Comparison of ENCODE assay signal across 10 mouse cellular contexts in the genomic region with DNA sequence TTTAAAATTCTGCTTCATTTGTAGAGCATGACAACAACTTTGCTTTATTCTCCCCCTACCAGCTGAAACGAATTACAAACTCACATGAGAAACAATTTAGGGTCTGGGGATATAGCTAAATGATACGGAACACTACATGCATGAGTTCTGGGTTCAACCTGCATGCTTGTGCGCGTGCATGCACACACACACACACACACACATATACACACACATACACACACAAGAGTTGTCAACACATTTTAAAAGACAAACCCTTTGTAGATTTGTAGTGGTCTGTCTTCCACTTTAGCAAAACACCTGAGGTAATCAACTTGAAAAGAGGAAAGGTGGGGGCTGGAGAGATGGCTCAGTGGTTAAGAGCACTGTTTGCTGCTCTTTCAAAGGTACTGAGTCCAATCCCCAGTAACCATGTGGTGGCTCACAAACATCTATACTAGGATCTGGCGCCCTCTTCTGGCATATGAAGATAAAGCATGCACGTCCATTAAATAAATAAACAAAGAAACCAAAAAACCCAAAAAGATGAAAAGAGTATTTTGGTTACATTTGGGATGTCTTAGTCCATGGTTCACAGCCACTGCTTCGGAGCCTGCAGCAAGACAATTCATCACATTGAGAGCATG. TPM values are rescaled to one million over a fixed set of nuclear protein-coding genes. Genes with fewer than 3 reads are reported as not detected.
DNase-seq lines count a peak whose midpoint lies in the region; ATAC-seq and TF ChIP-seq lines count a peak whose summit lies in the region.
"Had no signal": no experiment of that assay in that cellular context is flagged by ENCODE, and none has a peak within 500 bp of the region (broad histone marks: within the 10 kb centered on the region; RNA-seq: fewer than 3 reads in every experiment).

No protein-coding gene starts in this region.

- no peak overlapping the region for H3K27ac ChIP-seq in left cerebral cortex, adult 2 months
- no peak overlapping the region for H3K27ac ChIP-seq in layer of hippocampus, adult 2 months
- H3K27ac ChIP-seq: embryonic facial prominence, embryonic 13.5 days; limb, embryonic 15.5 days had no signal

- ATAC-seq in megakaryocyte-erythroid progenitor cell, adult 5-6 weeks (replicated peaks; ENCODE audit: low FRiP score, low TSS enrichment, poor library complexity, severe bottlenecking): peak; percentile 78

- no peak overlapping the region for H3K4me3 ChIP-seq in left cerebral cortex, adult 2 months
- H3K4me3 ChIP-seq in layer of hippocampus, adult 2 months: no peak overlapping the region
- H3K4me3 ChIP-seq: embryonic facial prominence, embryonic 13.5 days; limb, embryonic 15.5 days had no signal

- peak; percentile 44 to 62 for DNase-seq in left cerebral cortex, adult 2 months (ENCODE audit: extremely low spot score in 1 of 2, low spot score in 2 of 2)
- DNase-seq in left cerebral cortex, adult 8-10 months (ENCODE audit: low spot score in 2 of 2): no peak
- DNase-seq in Muller cell, postnatal 12 days (ENCODE audit: inconsistent ontology term): peak; percentile 40
- DNase-seq in embryo, embryonic 10 days (ENCODE audit: low spot score): peak; percentile 81
- DNase-seq in heart, postnatal 14 days: peak; percentile 54 to 73
- DNase-seq in layer of hippocampus, adult 2 months (ENCODE audit: low spot score in 2 of 2): peak; percentile 51 to 76
- peak; percentile 53 for DNase-seq in thymus, postnatal 0 days (ENCODE audit: low spot score)

- peak; percentile 86 for TF ChIP-seq CTCF in left cerebral cortex, adult 2 months (IDR thresholded peaks at IDR 0.05)
- TF ChIP-seq CTCF in layer of hippocampus, adult 2 months (conservative IDR thresholded peaks at IDR 0.05): peak; percentile 91

- intact Hi-C loops in left cerebral cortex, adult 2 months (cut with DNase I): loop anchor here (1.0 to 5.0 kb wide), 3 partner anchors 51 to 221 kb away; partner anchors contain the start of gene Ahcyl1
- intact Hi-C loops in heart, postnatal 14 days (cut with DNase I): loop anchor here (1.0 to 5.0 kb wide), 3 partner anchors 51 to 229 kb away; partner anchors contain the start of genes Ahcyl1 and Gnai3

RNA-seq across cellular contexts. Expression of gene Gstm7, which starts 13.7 kb away (rescaled TPM):
- total RNA-seq in left cerebral cortex, adult 2 months (2021): 10 to 100 TPM; 82.7 to 85.1 TPM
- 100 to 1,000 TPM in 3 of 4 experiments, 10 to 100 TPM in 1; 88.2 to 109 (median 101) TPM for total RNA-seq in left cerebral cortex, adult 8-10 months (2022)
- total RNA-seq in heart, postnatal 14 days (2021): 10 to 100 TPM; 38.0 to 43.9 TPM
- 100 to 1,000 TPM; 173 to 177 TPM for total RNA-seq in layer of hippocampus, adult 2 months (2021)
- 0.62 and 6.3 TPM in 2 replicates for total RNA-seq in megakaryocyte-erythroid progenitor cell, adult 5-6 weeks (2014; fragmentation: Nextera tagmentation)
- 1.9 TPM in 1 of 2 replicates, not detected in the other for total RNA-seq in megakaryocyte-erythroid progenitor cell, adult 5-6 weeks (2017)
- 1.5 and 2.1 TPM in 2 replicates for polyA plus RNA-seq in thymus, postnatal 0 days (2015; fragmentation: Nextera tagmentation; extraction: Ambion mirVana)

RNA-seq across cellular contexts. Expression of gene Gstm5, which starts 22.3 kb away (rescaled TPM):
- total RNA-seq in left cerebral cortex, adult 2 months (2021): 100 to 1,000 TPM; 230 TPM
- total RNA-seq in left cerebral cortex, adult 8-10 months (2022): 100 to 1,000 TPM; 212 to 271 (median 244) TPM
- 10 to 100 TPM; 44.6 to 47.6 TPM for total RNA-seq in heart, postnatal 14 days (2021)
- total RNA-seq in layer of hippocampus, adult 2 months (2021): 100 to 1,000 TPM; 282 to 304 TPM
- total RNA-seq in megakaryocyte-erythroid progenitor cell, adult 5-6 weeks (2014; fragmentation: Nextera tagmentation): 233 and 255 TPM in 2 replicates
- 231 and 241 TPM in 2 replicates for total RNA-seq in megakaryocyte-erythroid progenitor cell, adult 5-6 weeks (2017)
- polyA plus RNA-seq in thymus, postnatal 0 days (2015; fragmentation: Nextera tagmentation; extraction: Ambion mirVana): 14.4 and 14.9 TPM in 2 replicates

RNA-seq across cellular contexts. Expression of gene Gstm6, which starts 25.7 kb away (rescaled TPM):
- 1 to 10 TPM; 4.7 to 6.7 TPM for total RNA-seq in left cerebral cortex, adult 2 months (2021)
- 1 to 10 TPM; 6.2 to 8.4 (median 7.2) TPM for total RNA-seq in left cerebral cortex, adult 8-10 months (2022)
- total RNA-seq in heart, postnatal 14 days (2021): 1 to 10 TPM; 1.8 to 2.2 TPM
- total RNA-seq in layer of hippocampus, adult 2 months (2021): 10 to 100 TPM; 16.6 to 19.5 TPM
- total RNA-seq in megakaryocyte-erythroid progenitor cell, adult 5-6 weeks (2014; fragmentation: Nextera tagmentation): not detected in 2 replicates
- not detected in 2 replicates for total RNA-seq in megakaryocyte-erythroid progenitor cell, adult 5-6 weeks (2017)
- polyA plus RNA-seq in thymus, postnatal 0 days (2015; fragmentation: Nextera tagmentation; extraction: Ambion mirVana): 2.5 and 3.1 TPM in 2 replicates

RNA-seq across cellular contexts. Expression of gene Eps8l3, which starts 40.9 kb away (rescaled TPM):
- not detected for total RNA-seq in left cerebral cortex, adult 2 months (2021)
- not detected for total RNA-seq in left cerebral cortex, adult 8-10 months (2022)
- total RNA-seq in heart, postnatal 14 days (2021): not detected
- not detected for total RNA-seq in layer of hippocampus, adult 2 months (2021)
- total RNA-seq in megakaryocyte-erythroid progenitor cell, adult 5-6 weeks (2014; fragmentation: Nextera tagmentation): not detected in 2 replicates
- not detected in 2 replicates for total RNA-seq in megakaryocyte-erythroid progenitor cell, adult 5-6 weeks (2017)
- polyA plus RNA-seq in thymus, postnatal 0 days (2015; fragmentation: Nextera tagmentation; extraction: Ambion mirVana): 0.12 and 0.13 TPM in 2 replicates
- polyA plus RNA-seq: embryonic facial prominence, embryonic 13.5 days; limb, embryonic 15.5 days had no signal

RNA-seq across cellular contexts. Expression of gene Gstm3, which starts 51.2 kb away (rescaled TPM):
- not detected for total RNA-seq in left cerebral cortex, adult 2 months (2021)
- not detected for total RNA-seq in left cerebral cortex, adult 8-10 months (2022)
- not detected for total RNA-seq in heart, postnatal 14 days (2021)
- total RNA-seq in layer of hippocampus, adult 2 months (2021): not detected
- not detected in 2 replicates for total RNA-seq in megakaryocyte-erythroid progenitor cell, adult 5-6 weeks (2014; fragmentation: Nextera tagmentation)
- not detected in 2 replicates for total RNA-seq in megakaryocyte-erythroid progenitor cell, adult 5-6 weeks (2017)
- polyA plus RNA-seq in thymus, postnatal 0 days (2015; fragmentation: Nextera tagmentation; extraction: Ambion mirVana): 1.6 and 1.8 TPM in 2 replicates
- polyA plus RNA-seq: embryonic facial prominence, embryonic 13.5 days; limb, embryonic 15.5 days had no signal

Comparison
In these comparisons a context has a peak if more than half of its experiments do, and no peak if none do; other contexts are left out.
1. DNase-seq: peak in left cerebral cortex, adult 2 months (2 of 2), Muller cell, postnatal 12 days (single experiment), embryo, embryonic 10 days (single experiment), heart, postnatal 14 days (2 of 2), layer of hippocampus, adult 2 months (2 of 2) and thymus, postnatal 0 days (single experiment); none in left cerebral cortex, adult 8-10 months (0 of 2).
2. RNA of gene Gstm7, which starts 13.7 kb away (total RNA-seq): 173 to 177 TPM in layer of hippocampus, adult 2 months, 88.2 to 109 TPM in left cerebral cortex, adult 8-10 months, 82.7 to 85.1 TPM in left cerebral cortex, adult 2 months and 38.0 to 43.9 TPM in heart, postnatal 14 days; 0.62 to 6.3 TPM in megakaryocyte-erythroid progenitor cell, adult 5-6 weeks; every median in the first group is over 4 times any median in the second.
3. RNA of gene Gstm5, which starts 22.3 kb away (total RNA-seq): 282 to 304 TPM in layer of hippocampus, adult 2 months, 212 to 271 TPM in left cerebral cortex, adult 8-10 months, 231 to 255 TPM in megakaryocyte-erythroid progenitor cell, adult 5-6 weeks and 230 TPM in left cerebral cortex, adult 2 months; 44.6 to 47.6 TPM in heart, postnatal 14 days; every median in the first group is over 4 times any median in the second.